Mouse (Mus musculus): ENCODE results near the gene Nr4a3. TPM values are rescaled to one million over a fixed set of nuclear protein-coding genes. Genes with fewer than 3 reads are reported as not detected.

Nr4a3 gene
- polyA plus RNA-seq, 1 experiment: not detected

DNA sequence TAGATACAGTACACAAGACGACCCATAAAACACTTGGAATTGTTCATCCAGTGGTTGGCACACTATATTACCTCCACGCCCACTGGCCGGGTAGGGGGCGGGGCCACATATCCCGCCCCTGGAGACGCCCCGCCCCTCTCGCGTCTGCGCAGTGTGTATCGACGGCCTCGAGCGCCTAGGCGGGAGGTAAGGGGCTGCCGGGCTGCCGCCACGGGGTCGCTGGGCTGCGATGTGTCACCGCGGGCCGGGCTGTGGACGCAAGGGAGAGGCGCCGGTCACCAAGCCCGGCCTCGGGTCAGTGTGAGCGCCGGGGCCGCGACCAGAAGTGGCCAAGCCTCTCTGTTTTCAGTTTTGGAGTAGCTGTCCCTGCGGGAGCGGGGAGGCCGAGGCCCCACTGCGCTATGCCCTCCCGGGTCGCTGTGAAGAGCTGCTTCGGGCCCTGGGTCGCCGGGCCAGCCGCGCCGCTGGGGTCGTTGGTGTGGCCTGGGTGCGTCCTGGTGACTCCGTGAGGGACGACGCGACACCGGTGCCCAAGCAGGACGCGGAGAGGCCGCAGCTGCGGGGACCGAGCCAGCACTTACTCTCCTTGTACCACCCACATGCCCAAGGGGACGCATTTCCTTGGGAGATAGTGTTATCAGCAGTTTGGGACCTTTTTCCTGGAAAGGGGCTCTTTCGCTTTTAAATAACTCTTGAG lies 80.0 kb downstream of the Nr4a3 start, which contains the start of gene Stx17:
Stx17 (plus strand) TSS at position 143 of the 697 bp plus-strand sequence.
- H3K4me1 ChIP-seq (ENCODE audit: control insufficient read depth): peaks cover 30% of the 10 kb centered on the region
- TF ChIP-seq GATA1 (IDR thresholded peaks at IDR 0.05; ENCODE audit: low read length) (no peak), TAL1 (IDR thresholded peaks at IDR 0.05; ENCODE audit: low read length) (no peak)
- H3K27me3 ChIP-seq (ENCODE audit: control insufficient read depth): peaks cover 32% of the 10 kb centered on the region
- H3K9me3 ChIP-seq (ENCODE audit: control insufficient read depth, low read length): no peaks in the 10 kb centered on the region
- H3K36me3 ChIP-seq (ENCODE audit: control insufficient read depth): peaks cover 4% of the 10 kb centered on the region
- peak within 1 kb of the TSS; percentile 97 for H3K4me3 ChIP-seq (replicated peaks)

DNA sequence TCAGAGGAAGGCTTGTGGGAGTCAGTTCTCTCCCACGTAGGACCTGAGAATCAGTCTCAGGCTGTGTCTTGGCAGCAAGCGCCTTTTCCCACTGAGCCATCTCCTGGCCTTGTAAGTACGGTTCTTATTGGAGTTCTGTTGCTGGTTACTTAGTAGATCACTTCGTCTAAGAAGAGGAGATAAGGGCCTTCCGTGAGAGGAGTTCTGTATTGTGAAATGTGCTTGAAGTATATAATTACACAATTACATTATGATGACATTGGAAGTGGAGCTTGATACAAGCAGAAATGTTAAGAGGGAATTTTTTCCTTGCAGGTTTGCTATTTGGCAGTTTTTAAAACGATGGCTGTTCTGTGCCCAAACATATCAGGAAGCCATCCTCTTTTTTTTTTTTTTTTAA lies 85.4 kb downstream of the Nr4a3 start:
- peaks cover 19% of the 10 kb centered on the region for H3K4me1 ChIP-seq (ENCODE audit: control insufficient read depth)
- no peaks in the 10 kb centered on the region for H3K27me3 ChIP-seq (ENCODE audit: control insufficient read depth)
- peaks cover 46% of the 10 kb centered on the region for H3K36me3 ChIP-seq (ENCODE audit: control insufficient read depth)
- H3K9me3 ChIP-seq (ENCODE audit: control insufficient read depth, low read length): no peaks in the 10 kb centered on the region
- TF ChIP-seq GATA1 (IDR thresholded peaks at IDR 0.05; ENCODE audit: low read length) (no peak), TAL1 (IDR thresholded peaks at IDR 0.05; ENCODE audit: low read length) (no peak)
- no peak overlapping the region for H3K4me3 ChIP-seq (replicated peaks)

DNA sequence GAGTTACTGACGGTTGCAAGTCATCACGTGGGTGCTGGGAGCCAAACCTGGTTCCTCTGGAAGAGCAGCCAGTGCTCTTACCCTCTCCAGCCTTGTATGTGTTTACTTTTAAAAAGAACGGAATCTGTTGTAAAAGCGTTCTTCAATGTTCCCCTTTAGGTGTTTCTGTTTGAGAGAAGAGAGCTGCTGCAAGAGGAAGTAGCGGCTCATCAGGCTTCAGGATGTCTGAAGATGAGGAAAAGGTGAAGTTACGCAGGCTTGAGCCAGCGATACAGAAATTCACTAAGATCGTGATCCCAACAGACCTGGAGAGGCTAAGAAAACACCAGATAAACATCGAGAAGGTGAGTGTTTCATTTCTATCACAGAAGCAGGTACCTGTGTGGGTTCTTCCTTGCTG lies 86.7 kb downstream of the Nr4a3 start:
- TF ChIP-seq GATA1 (IDR thresholded peaks at IDR 0.05; ENCODE audit: low read length): no peak
- H3K36me3 ChIP-seq (ENCODE audit: control insufficient read depth): peaks cover 55% of the 10 kb centered on the region
- no peak overlapping the region for H3K4me3 ChIP-seq (replicated peaks)
- peaks cover 8% of the 10 kb centered on the region for H3K4me1 ChIP-seq (ENCODE audit: control insufficient read depth)
- no peaks in the 10 kb centered on the region for H3K27me3 ChIP-seq (ENCODE audit: control insufficient read depth)
- H3K9me3 ChIP-seq (ENCODE audit: control insufficient read depth, low read length): no peaks in the 10 kb centered on the region

DNA sequence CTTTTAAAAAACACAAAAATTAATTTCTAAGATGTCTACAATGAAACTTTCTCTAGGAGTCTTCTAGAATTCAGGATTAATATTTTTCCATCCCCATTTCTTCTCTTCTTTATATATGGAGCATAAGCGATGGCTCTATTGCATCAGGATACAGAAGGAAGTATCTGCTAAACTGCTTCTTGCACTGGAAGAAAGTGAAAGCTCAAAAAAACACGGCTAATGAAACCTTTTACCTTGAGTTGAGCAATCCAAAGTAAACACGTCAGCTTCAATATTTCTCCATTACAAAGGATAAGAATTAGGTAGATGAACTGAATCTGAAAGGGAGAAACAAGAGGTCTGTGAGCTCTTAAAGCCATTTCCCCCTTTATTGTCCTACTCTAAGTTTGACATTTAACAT lies 87.8 kb downstream of the Nr4a3 start:
- Histone ChIP-seq H3K27me3 (ENCODE audit: control insufficient read depth) (no peaks in the 10 kb centered on the region), H3K36me3 (ENCODE audit: control insufficient read depth) (peaks cover 59% of the 10 kb centered on the region), H3K4me1 (ENCODE audit: control insufficient read depth) (peaks cover 2% of the 10 kb centered on the region), H3K4me3 (replicated peaks) (no peak overlapping the region), H3K9me3 (ENCODE audit: control insufficient read depth, low read length) (no peaks in the 10 kb centered on the region)
- TF ChIP-seq GATA1 (IDR thresholded peaks at IDR 0.05; ENCODE audit: low read length) (no peak), TAL1 (IDR thresholded peaks at IDR 0.05; ENCODE audit: low read length) (no peak)

Other genes starting within 250 kb of the Nr4a3 start
- gene Stx17, start 79.8 kb downstream of the Nr4a3 start, polyA plus RNA-seq (2012): 0.17 and 0.57 TPM in 2 replicates
- gene Erp44, start 234.4 kb downstream of the Nr4a3 start, polyA plus RNA-seq (2012): 0.67 and 0.68 TPM in 2 replicates
- 0.09 and 0.34 TPM in 2 replicates for gene Invs, start 234.6 kb downstream of the Nr4a3 start, polyA plus RNA-seq (2012)

Data from erythroblast, embryonic 14.5 days (primary cell).